Mouse (Mus musculus): Measurements from ENCODE around the gene Hist1h4i. TPM values are rescaled to one million over a fixed set of nuclear protein-coding genes. Genes with fewer than 3 reads are reported as not detected.

Gene Hist1h4i
- polyA plus RNA-seq, 1 experiment from 2014 or later = 5.8 TPM

DNA sequence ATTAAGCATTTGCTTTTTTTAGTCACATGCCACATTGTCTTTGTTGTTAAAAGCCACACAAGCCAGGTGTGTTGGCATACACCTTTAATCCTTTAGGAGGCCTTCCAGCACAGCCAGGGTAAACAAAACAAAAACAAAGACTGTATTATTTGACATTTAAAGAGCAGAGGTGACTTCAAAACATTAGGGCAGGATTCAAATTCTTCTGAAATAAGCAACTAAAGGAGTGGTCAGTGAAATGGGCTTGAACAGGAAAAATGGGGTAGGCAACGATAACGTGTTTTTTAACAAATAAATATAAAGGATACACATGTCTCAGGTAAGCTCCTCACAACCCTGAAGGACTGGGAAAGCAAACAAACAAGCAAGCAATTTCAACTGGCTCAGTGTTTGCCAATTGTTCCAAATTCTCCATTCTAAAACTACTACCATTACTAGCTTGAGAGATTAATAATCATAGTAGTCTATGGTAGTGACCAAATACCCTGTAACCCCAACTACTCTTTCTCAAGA is 1.2 kb downstream of the Hist1h4i start:
- H3K27me3 ChIP-seq (ENCODE audit: control insufficient read depth, insufficient read depth, low read length) = no peaks in the 10 kb centered on the region
- no peaks in the 10 kb centered on the region for H3K36me3 ChIP-seq (ENCODE audit: control insufficient read depth, insufficient read depth, low read length)
- TF ChIP-seq EP300 (optimal IDR thresholded peaks at IDR 0.05) (no peak), CTCF (IDR thresholded peaks at IDR 0.05; ENCODE audit: low read depth) (no peak)
- peak overlapping the region; percentile 58 for H3K4me2 ChIP-seq (replicated peaks; ENCODE audit: low read depth)
- no peaks in the 10 kb centered on the region for H3K9me3 ChIP-seq (ENCODE audit: control insufficient read depth, low read length)
- ATAC-seq (ENCODE audit: low FRiP score, low TSS enrichment) (no peak), DNase-seq (ENCODE audit: low spot score) (no peak)
- H3K9ac ChIP-seq (ENCODE audit: low read length) = no peak overlapping the region
- 0 out of 2 replicates have a peak, but pooled peaks cover 2% of the 10 kb centered on the region for H3K4me1 ChIP-seq (replicated peaks; ENCODE audit: control insufficient read depth, insufficient read depth)
- no peak overlapping the region for H3K27ac ChIP-seq (replicated peaks)
- 0 out of 2 replicates have a peak overlapping the region, but pooled peaks have one; percentile 35 for H3K4me3 ChIP-seq (ENCODE audit: low read depth, low read length)
- WGBS = 5% methylated on average over 2 of the region's 2 CpGs

- Histone ChIP-seq H3K4me2 (replicated peaks; ENCODE audit: low read depth) (no peak overlapping the region), H3K9me3 (ENCODE audit: control insufficient read depth, low read length) (no peaks in the 10 kb centered on the region), H3K36me3 (ENCODE audit: control insufficient read depth, insufficient read depth, low read length) (no peaks in the 10 kb centered on the region), H3K9ac (ENCODE audit: low read length) (no peak overlapping the region), H3K27ac (replicated peaks) (no peak overlapping the region), H3K4me1 (replicated peaks; ENCODE audit: control insufficient read depth, insufficient read depth) (0 out of 2 replicates have a peak, but pooled peaks cover 2% of the 10 kb centered on the region), H3K4me3 (ENCODE audit: low read depth, low read length) (no peak overlapping the region), H3K27me3 (ENCODE audit: control insufficient read depth, insufficient read depth, low read length) (no peaks in the 10 kb centered on the region)
- TF ChIP-seq EP300 (optimal IDR thresholded peaks at IDR 0.05) (no peak), CTCF (IDR thresholded peaks at IDR 0.05; ENCODE audit: low read depth) (no peak)
- DNase-seq (ENCODE audit: low spot score) = no peak
- 61% methylated on average over 5 of the region's 5 CpGs for WGBS
- no peak for ATAC-seq (ENCODE audit: low FRiP score, low TSS enrichment)
These were observed 1.8 kb downstream of the Hist1h4i start for GRCm38 (mm10) chr13:22039364-22039763.

GRCm38 (mm10) chr13:22037415-22037814 is 3.7 kb downstream of the Hist1h4i start:
- TF ChIP-seq CTCF (IDR thresholded peaks at IDR 0.05; ENCODE audit: low read depth) (no peak), EP300 (optimal IDR thresholded peaks at IDR 0.05) (no peak)
- ATAC-seq (ENCODE audit: low FRiP score, low TSS enrichment) = no peak
- Histone ChIP-seq H3K4me3 (ENCODE audit: low read depth, low read length) (no peak overlapping the region), H3K36me3 (ENCODE audit: control insufficient read depth, insufficient read depth, low read length) (no peaks in the 10 kb centered on the region), H3K27me3 (ENCODE audit: control insufficient read depth, insufficient read depth, low read length) (no peaks in the 10 kb centered on the region), H3K27ac (replicated peaks) (no peak overlapping the region), H3K4me2 (replicated peaks; ENCODE audit: low read depth) (no peak overlapping the region), H3K9me3 (ENCODE audit: control insufficient read depth, low read length) (no peaks in the 10 kb centered on the region), H3K9ac (ENCODE audit: low read length) (no peak overlapping the region), H3K4me1 (replicated peaks; ENCODE audit: control insufficient read depth, insufficient read depth) (0 out of 2 replicates have a peak, but pooled peaks cover 2% of the 10 kb centered on the region)
- 68% methylated on average over 2 of the region's 2 CpGs for WGBS
- no peak for DNase-seq (ENCODE audit: low spot score)

DNA sequence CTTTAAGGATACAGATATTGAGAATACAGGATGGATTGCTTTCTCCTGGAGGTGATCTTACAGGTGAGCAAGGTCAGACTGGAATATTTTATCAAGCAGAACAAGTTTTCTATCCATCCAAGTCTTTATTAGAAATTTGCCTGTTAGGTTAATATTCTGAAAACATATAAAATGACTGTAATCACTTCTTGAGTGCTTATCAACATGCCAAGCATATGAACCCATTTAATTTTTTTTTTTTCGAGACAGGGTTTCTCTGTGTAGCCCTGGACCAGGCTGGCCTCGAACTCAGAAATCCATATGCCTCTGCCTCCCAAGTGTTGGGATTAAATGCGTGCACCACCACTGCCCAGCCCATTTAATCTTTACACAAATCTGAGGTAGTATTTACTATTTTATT is 4.2 kb downstream of the Hist1h4i start:
- no peaks in the 10 kb centered on the region for H3K27me3 ChIP-seq (ENCODE audit: control insufficient read depth, insufficient read depth, low read length)
- no peak overlapping the region for H3K27ac ChIP-seq (replicated peaks)
- no peaks in the 10 kb centered on the region for H3K9me3 ChIP-seq (ENCODE audit: control insufficient read depth, low read length)
- 0 out of 2 replicates have a peak, but pooled peaks cover 2% of the 10 kb centered on the region for H3K4me1 ChIP-seq (replicated peaks; ENCODE audit: control insufficient read depth, insufficient read depth)
- 46% methylated on average over 3 of the region's 3 CpGs for WGBS
- H3K9ac ChIP-seq (ENCODE audit: low read length) = no peak overlapping the region
- TF ChIP-seq CTCF (IDR thresholded peaks at IDR 0.05; ENCODE audit: low read depth) = no peak
- no peak for TF ChIP-seq EP300 (optimal IDR thresholded peaks at IDR 0.05)
- ATAC-seq (ENCODE audit: low FRiP score, low TSS enrichment) = no peak
- no peak overlapping the region for H3K4me3 ChIP-seq (ENCODE audit: low read depth, low read length)
- 0 out of 2 replicates have a peak overlapping the region, but pooled peaks have one; percentile 58 for H3K4me2 ChIP-seq (replicated peaks; ENCODE audit: low read depth)
- DNase-seq (ENCODE audit: low spot score) = no peak
- no peaks in the 10 kb centered on the region for H3K36me3 ChIP-seq (ENCODE audit: control insufficient read depth, insufficient read depth, low read length)

DNA sequence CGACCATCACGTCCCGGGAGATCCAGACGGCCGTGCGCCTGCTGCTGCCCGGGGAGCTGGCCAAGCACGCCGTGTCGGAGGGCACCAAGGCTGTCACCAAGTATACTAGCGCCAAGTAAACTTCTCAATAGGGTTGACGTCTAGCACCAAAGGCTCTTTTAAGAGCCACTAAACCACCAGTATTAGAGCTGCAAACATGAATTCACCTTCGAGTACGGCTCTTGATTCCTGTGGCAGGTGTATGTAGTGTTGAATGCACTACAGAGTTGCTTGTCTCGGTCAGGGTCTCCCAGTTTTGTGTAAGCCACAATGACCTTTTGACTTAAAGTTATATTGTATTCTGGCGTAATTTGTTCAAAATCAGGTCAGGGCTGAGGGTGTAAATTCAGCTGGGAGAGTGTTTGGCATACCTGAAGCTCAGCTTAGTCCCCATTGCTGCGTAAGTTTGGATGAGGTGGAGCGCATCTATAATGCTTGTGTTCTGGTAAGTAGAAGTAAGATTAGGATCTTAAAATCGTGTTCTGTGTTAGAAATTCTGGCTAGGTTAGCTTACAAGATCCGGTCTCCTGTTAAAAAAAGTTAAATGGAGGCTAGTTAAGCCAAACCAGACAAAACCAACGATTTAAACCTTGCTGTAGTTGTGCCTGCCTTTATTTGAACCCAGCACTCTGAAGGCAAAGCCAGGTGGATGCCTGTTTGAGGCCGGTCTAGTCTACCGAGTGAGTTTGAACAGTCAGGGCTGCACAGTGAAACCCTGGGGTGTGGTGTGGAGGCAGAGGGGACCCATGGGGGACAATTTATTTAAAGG is 4.8 kb downstream of the Hist1h4i start:
- Histone ChIP-seq H3K9ac (ENCODE audit: low read length) (no peak overlapping the region; the same call in 1 of the 2 replicates), H3K9me3 (ENCODE audit: control insufficient read depth, low read length) (no peaks in the 10 kb centered on the region), H3K27me3 (ENCODE audit: control insufficient read depth, insufficient read depth, low read length) (no peaks in the 10 kb centered on the region), H3K4me1 (replicated peaks; ENCODE audit: control insufficient read depth, insufficient read depth) (0 out of 2 replicates have a peak, but pooled peaks cover 2% of the 10 kb centered on the region), H3K4me2 (replicated peaks; ENCODE audit: low read depth) (peak overlapping the region; percentile 58), H3K4me3 (ENCODE audit: low read depth, low read length) (peak overlapping the region; percentile 43), H3K36me3 (ENCODE audit: control insufficient read depth, insufficient read depth, low read length) (no peaks in the 10 kb centered on the region), H3K27ac (replicated peaks) (peak overlapping the region; percentile 71)
- TF ChIP-seq EP300 (optimal IDR thresholded peaks at IDR 0.05) = no peak
- no peak for TF ChIP-seq CTCF (IDR thresholded peaks at IDR 0.05; ENCODE audit: low read depth)
- DNase-seq (ENCODE audit: low spot score) = no peak
- WGBS = 2% methylated on average over 17 of the region's 23 CpGs
- ATAC-seq (ENCODE audit: low FRiP score, low TSS enrichment) = no peak
